Mouse (Mus musculus): Measurements from ENCODE around the gene Trpv2.

Gene Trpv2

GRCm38 (mm10) chr11:62603312-62604056 lies 29.2 kb downstream of the Trpv2 start:
- no peak for DNase-seq (ENCODE audit: low spot score in 2 of 2)

DNA sequence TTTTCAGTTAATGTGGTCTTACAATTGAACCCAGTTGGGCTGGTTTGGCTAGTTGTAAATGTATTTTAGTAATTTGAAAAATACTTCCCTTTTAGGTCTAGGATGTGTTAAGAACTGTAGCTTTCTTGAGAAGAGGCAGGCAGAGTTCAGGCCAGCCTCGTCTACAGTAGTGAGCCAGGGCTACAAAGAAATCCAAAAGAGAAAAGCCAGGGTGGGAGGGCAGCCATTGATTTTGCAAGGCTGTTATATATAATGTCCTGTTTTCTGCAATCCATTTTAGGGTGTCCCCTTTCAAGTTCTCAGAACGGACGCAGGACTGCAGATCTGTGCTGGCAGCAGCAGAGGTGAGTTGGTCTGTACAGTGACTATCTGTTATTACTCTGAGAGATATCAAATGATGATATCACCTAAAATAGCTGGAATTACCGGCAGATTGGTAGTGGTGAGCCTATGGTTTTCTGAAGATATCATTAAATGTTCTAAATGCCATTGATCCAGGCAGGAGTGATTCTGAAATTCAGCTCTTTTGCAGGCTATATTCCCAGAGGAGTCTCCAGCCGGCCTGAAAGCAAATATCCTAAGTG lies 29.9 kb downstream of the Trpv2 start:
- no peak for DNase-seq (ENCODE audit: low spot score in 2 of 2)

GRCm38 (mm10) chr11:62604886-62605618 lies 30.8 kb downstream of the Trpv2 start:
- no peak for DNase-seq (ENCODE audit: low spot score in 2 of 2)

GRCm38 (mm10) chr11:62605619-62606298 lies 31.5 kb downstream of the Trpv2 start:
- DNase-seq (ENCODE audit: low spot score in 2 of 2) = no peak

- DNase-seq (ENCODE audit: low spot score in 2 of 2) = no peak
These were observed 32.2 kb downstream of the Trpv2 start for GRCm38 (mm10) chr11:62606299-62607169.

- DNase-seq (ENCODE audit: low spot score in 2 of 2) = no peak
These were observed 33.1 kb downstream of the Trpv2 start for GRCm38 (mm10) chr11:62607170-62607951.

DNA sequence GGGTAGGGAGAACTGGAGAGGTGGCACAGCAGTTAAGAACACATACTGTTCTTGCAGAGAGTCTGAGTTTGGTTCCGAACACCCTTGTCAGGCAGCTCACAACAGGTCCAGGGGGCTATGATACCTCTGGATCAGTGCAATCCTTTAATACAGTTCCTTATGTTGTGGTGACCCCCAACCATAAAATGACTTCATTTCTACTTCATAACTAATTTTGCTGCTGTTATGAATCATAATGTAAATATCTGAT lies 33.6 kb downstream of the Trpv2 start:
- DNase-seq (ENCODE audit: low spot score in 2 of 2) = no peak

- no peak for DNase-seq (ENCODE audit: low spot score in 2 of 2)
These were observed 34.8 kb downstream of the Trpv2 start for GRCm38 (mm10) chr11:62608826-62609675.

DNA sequence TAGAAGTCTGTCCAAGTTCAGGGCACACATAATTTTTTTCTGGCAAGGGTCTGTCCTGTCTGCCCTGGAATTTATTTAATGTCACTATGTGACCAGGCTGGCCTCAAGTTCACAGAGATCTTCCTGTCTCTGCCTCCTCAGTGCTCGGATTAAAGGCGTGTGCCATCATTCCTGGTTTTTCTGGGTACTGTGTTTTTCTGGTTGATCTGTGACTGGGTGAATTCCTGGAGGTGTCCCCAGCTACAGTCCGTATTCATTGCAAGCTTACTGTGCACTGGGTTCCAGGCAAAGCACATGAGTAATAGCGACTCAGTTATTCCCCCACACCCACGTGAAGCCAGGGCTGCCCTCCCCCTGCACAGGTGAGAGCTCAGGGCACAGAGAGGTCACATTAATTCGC lies 36.0 kb downstream of the Trpv2 start:
- DNase-seq (ENCODE audit: low spot score in 2 of 2) = no peak

GRCm38 (mm10) chr11:62612604-62613003 lies 38.3 kb downstream of the Trpv2 start:
- no peak for DNase-seq (ENCODE audit: low spot score in 2 of 2)

DNA sequence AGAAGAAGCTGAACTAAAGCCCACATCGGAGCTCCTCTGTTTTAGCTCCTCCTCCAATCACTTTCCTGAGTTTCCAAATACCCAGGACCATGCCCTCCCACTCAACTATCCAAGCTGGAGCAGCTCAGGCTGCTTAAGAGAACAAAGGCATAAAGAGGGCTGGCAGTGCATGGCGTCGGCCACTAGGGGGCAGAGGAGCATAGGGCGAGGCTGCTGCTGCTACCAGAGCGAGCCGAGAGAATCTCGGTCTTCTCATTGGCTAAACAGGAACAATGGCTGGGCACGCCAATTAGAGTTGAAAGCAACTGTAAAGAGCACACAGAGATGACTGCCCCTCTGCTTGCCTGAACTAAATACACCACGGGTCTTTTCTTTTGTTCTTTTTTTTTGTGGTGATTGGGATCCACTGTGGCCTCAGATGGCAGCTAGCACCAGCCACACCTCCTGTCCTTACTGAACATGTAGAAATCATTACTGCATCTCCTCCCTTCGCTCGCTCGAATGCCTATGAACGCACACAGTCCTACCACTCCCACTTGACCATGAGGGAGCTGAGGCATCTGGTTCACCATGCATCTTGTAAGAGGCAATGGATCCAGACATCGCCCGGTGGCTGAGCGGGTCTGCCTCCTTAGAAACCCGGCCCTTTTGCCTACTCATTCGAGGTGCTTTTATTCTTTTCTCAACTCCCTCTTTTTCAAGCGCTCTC lies 39.5 kb downstream of the Trpv2 start:
- DNase-seq (ENCODE audit: low spot score in 2 of 2) = peak; percentile 94 to 99

- DNase-seq (ENCODE audit: low spot score in 2 of 2) = no peak
These were observed 40.7 kb downstream of the Trpv2 start for GRCm38 (mm10) chr11:62614876-62615410.

GRCm38 (mm10) chr11:62615456-62615855 lies 41.2 kb downstream of the Trpv2 start:
- DNase-seq (ENCODE audit: low spot score in 2 of 2) = no peak

GRCm38 (mm10) chr11:62621079-62621478 lies 46.8 kb downstream of the Trpv2 start:
- no peak for DNase-seq (ENCODE audit: low spot score in 2 of 2)

- no peak for DNase-seq (ENCODE audit: low spot score in 2 of 2)
These were observed 47.4 kb downstream of the Trpv2 start for GRCm38 (mm10) chr11:62621586-62622283.

DNA sequence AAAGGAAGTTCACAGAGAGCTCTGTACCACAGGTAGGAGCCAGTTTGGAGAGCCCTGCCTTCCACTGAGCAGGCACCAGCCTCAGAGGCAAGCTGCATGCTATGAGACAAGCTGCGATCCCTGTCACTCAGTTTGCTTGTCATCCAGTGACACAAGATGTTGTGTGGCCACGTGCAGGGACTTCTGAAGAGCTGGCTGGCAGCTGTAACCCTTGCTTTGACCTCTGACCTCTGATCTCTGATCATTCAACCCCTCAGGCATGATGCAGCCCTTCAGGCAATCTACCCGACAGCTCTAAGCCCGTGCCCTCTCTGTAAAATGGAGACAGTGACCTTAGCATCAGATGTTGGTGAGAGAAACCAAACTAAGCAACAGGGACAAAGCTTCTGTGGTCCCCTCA lies 48.6 kb downstream of the Trpv2 start:
- no peak for DNase-seq (ENCODE audit: low spot score in 2 of 2)

GRCm38 (mm10) chr11:62624341-62625291 lies 50.3 kb downstream of the Trpv2 start:
- DNase-seq (ENCODE audit: low spot score in 2 of 2) = no peak

All from cerebellum, postnatal 4 days (tissue).